Comparison of ENCODE assay signal across 1 mouse cellular context in the genomic region with DNA sequence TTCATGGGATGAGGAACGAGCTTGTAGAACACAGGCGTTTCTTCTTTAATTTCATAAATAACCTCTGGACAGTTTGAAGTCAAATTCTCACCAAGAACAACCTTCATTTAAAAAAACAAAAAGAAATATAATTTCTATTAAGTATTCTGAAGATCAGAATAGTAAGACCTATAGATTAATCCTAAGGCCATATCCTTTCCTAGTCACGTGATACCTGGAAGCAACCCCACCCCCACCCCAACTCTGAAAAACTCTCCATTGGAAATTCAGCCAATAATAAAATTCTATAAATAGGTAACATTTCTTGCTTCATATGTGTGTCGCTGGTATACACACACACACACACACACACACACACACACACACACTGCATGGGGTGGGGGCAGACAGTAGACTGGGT.
TF ChIP-seq lines count a peak whose summit lies in the region.

No protein-coding gene starts in this region.

TF ChIP-seq in CH12.LX, 34 proteins besides CTCF, POLR2A, EP300 and RAD21 (continued from another document):
- peak; percentile 60 for TF ChIP-seq CHD2 (IDR thresholded peaks at IDR 0.05; ENCODE audit: low read length)
- peak; percentile 89 for TF ChIP-seq BHLHE40 (IDR thresholded peaks at IDR 0.05; ENCODE audit: low read depth, low read length)
